Mouse (Mus musculus): Measurements from ENCODE around the gene Pex26. TPM values are rescaled to one million over a fixed set of nuclear protein-coding genes. Genes with fewer than 3 reads are reported as not detected.

Gene Pex26
- polyA plus RNA-seq, 1 experiment from 2014 or later, result 14.2 TPM

- no peak for ATAC-seq (replicated peaks)
- 75% methylated on average over 4 of the region's 4 CpGs for WGBS
- no peak overlapping the region for H3K4me2 ChIP-seq (replicated peaks)
These were observed 42.6 kb downstream of the Pex26 start for GRCm38 (mm10) chr6:121226043-121226442.

DNA sequence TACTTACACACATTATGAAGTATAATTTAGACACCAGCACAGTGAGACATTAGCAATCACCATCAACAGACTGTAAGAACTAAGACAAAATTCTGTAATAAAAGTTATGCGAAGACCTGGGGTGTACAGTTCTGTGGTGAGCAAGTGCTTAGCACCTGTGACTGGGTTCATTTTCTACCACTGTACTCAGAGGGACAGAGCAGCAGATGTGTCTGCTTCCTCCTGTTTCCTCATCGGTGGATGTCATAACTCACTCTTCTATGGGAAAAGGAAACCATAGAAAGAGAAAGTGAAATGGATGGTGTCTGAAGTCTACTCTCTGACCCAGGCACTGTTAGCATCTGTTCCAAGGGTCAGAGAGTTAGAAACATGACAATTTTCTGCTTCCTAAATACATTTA, 43.3 kb downstream of the Pex26 start:
- Histone ChIP-seq H3K4me3 (no peak overlapping the region), H3K27me3 (no peaks in the 10 kb centered on the region), H3K9ac (replicated peaks) (no peak overlapping the region), H3K27ac (replicated peaks) (no peak overlapping the region), H3K9me3 (no peaks in the 10 kb centered on the region), H3K4me1 (no peaks in the 10 kb centered on the region), H3K4me2 (replicated peaks) (no peak overlapping the region), H3K36me3 (no peaks in the 10 kb centered on the region)
- no peak for ATAC-seq (replicated peaks)
- 95% methylated on average over 2 of the region's 2 CpGs for WGBS

More at GRCm38 (mm10) chr6:121226043-121226442, 42.6 kb downstream of the Pex26 start:
- no peak overlapping the region for H3K4me3 ChIP-seq
- no peaks in the 10 kb centered on the region for H3K36me3 ChIP-seq
- no peaks in the 10 kb centered on the region for H3K27me3 ChIP-seq
- H3K4me1 ChIP-seq, result no peaks in the 10 kb centered on the region
- H3K27ac ChIP-seq (replicated peaks), result no peak overlapping the region
- H3K9ac ChIP-seq (replicated peaks), result no peak overlapping the region
- H3K9me3 ChIP-seq, result no peaks in the 10 kb centered on the region

DNA sequence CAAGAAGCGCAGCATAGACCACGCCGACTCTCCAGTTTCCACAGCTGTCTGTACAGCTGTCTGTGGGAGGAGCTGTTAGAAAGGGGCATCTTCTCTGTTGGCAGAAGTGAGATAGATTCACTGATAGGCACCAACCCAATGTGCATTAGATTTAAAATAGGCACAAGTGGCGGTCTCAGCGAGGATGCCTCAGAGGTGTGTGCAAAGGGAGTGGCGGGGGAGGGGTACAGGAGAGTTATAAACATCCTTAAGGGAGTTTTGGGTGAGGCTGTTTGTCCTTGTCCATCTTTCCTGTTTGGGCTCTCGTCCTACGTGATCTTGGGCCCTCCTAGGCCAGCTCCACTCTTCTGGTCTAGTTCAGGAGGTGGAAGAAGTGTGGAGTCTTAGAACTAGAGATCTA, 45.0 kb downstream of the Pex26 start:
- Histone ChIP-seq H3K27me3 (no peaks in the 10 kb centered on the region), H3K4me3 (no peak overlapping the region), H3K9ac (replicated peaks) (no peak overlapping the region), H3K36me3 (no peaks in the 10 kb centered on the region), H3K4me1 (no peaks in the 10 kb centered on the region), H3K27ac (replicated peaks) (no peak overlapping the region), H3K4me2 (replicated peaks) (no peak overlapping the region), H3K9me3 (no peaks in the 10 kb centered on the region)
- 79% methylated on average over 8 of the region's 8 CpGs for WGBS
- no peak for ATAC-seq (replicated peaks)

DNA sequence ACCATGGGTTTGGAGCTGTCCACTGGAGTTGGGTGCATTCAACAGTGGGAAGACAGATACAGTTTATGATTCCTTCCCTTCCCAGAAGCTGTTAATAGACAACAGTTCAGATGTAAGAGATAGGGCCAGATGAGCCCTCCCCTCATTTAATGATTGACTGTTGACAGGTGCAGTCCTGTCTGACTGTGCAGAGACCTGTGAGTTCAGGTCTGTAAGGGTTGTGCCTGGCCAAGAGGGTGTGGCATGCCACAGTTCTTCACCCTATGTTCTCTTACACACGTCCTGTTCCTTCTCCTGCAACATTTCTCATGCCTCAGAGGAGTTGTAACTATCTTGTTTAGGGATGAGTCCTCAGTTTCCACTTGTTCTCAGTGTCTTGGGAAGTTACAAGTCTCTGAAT, 49.2 kb downstream of the Pex26 start:
- ATAC-seq (replicated peaks), result no peak
- WGBS, result 59% methylated on average over 1 of the region's 1 CpGs
- no peak overlapping the region for H3K4me2 ChIP-seq (replicated peaks)
- H3K27me3 ChIP-seq, result no peaks in the 10 kb centered on the region
- H3K4me1 ChIP-seq, result no peaks in the 10 kb centered on the region
- no peaks in the 10 kb centered on the region for H3K9me3 ChIP-seq
- no peak overlapping the region for H3K4me3 ChIP-seq
- H3K27ac ChIP-seq (replicated peaks), result no peak overlapping the region
- no peak overlapping the region for H3K9ac ChIP-seq (replicated peaks)
- no peaks in the 10 kb centered on the region for H3K36me3 ChIP-seq

DNA sequence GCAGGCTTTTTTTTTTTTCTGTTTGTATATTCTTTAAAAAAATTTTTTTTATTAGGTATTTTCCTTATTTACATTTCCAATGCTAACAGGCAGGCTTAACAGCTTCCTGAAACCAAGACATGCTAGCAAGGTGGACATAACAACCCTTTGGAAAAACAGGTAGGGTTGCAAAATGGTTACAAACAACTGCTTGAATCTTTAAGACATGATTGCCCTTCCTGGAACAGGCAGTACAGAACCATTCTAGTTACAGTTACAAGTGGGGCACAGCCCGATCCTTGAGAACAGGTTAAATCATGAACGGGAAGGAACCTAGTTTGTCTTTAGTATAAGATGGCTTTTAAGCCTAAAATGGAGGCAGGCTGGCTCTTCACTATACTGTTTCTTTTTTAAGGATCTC, 52.9 kb downstream of the Pex26 start:
- Histone ChIP-seq H3K4me2 (replicated peaks) (no peak overlapping the region), H3K9me3 (no peaks in the 10 kb centered on the region), H3K36me3 (no peaks in the 10 kb centered on the region), H3K9ac (replicated peaks) (no peak overlapping the region), H3K4me3 (no peak overlapping the region), H3K27me3 (no peaks in the 10 kb centered on the region), H3K4me1 (no peaks in the 10 kb centered on the region), H3K27ac (replicated peaks) (no peak overlapping the region)
- ATAC-seq (replicated peaks), result no peak
- 91% methylated on average over 2 of the region's 2 CpGs for WGBS

GRCm38 (mm10) chr6:121238209-121238608, 54.7 kb downstream of the Pex26 start:
- Histone ChIP-seq H3K9me3 (no peaks in the 10 kb centered on the region), H3K9ac (replicated peaks) (no peak overlapping the region), H3K4me1 (no peaks in the 10 kb centered on the region), H3K27me3 (no peaks in the 10 kb centered on the region), H3K4me2 (replicated peaks) (no peak overlapping the region), H3K4me3 (no peak overlapping the region), H3K27ac (replicated peaks) (no peak overlapping the region), H3K36me3 (no peaks in the 10 kb centered on the region)
- 94% methylated on average over 4 of the region's 4 CpGs for WGBS
- ATAC-seq (replicated peaks), result no peak

GRCm38 (mm10) chr6:121241780-121242179, 58.3 kb downstream of the Pex26 start:
- no peak overlapping the region for H3K9ac ChIP-seq (replicated peaks)
- no peak overlapping the region for H3K4me3 ChIP-seq
- H3K4me2 ChIP-seq (replicated peaks), result no peak overlapping the region
- no peaks in the 10 kb centered on the region for H3K27me3 ChIP-seq
- 89% methylated on average over 2 of the region's 2 CpGs for WGBS
- peaks cover 9% of the 10 kb centered on the region; the same call in 1 of the 2 replicates for H3K4me1 ChIP-seq
- no peak for ATAC-seq (replicated peaks)
- H3K27ac ChIP-seq (replicated peaks), result no peak overlapping the region
- H3K9me3 ChIP-seq, result no peaks in the 10 kb centered on the region
- H3K36me3 ChIP-seq, result no peaks in the 10 kb centered on the region

- WGBS, result 77% methylated on average over 10 of the region's 10 CpGs
- Histone ChIP-seq H3K27me3 (no peaks in the 10 kb centered on the region), H3K9ac (replicated peaks) (no peak overlapping the region), H3K4me3 (no peak overlapping the region), H3K9me3 (no peaks in the 10 kb centered on the region), H3K4me1 (peaks cover 9% of the 10 kb centered on the region; the same call in 1 of the 2 replicates), H3K27ac (replicated peaks) (no peak overlapping the region), H3K4me2 (replicated peaks) (no peak overlapping the region), H3K36me3 (no peaks in the 10 kb centered on the region)
- ATAC-seq (replicated peaks), result no peak
These were observed 59.7 kb downstream of the Pex26 start for GRCm38 (mm10) chr6:121243161-121243560.

- Histone ChIP-seq H3K36me3 (no peaks in the 10 kb centered on the region), H3K4me2 (replicated peaks) (peak within 1 kb of the TSS; percentile 81), H3K27ac (replicated peaks) (no peak within 1 kb of the TSS), H3K4me1 (peaks cover 9% of the 10 kb centered on the region; the same call in 1 of the 2 replicates), H3K9me3 (no peaks in the 10 kb centered on the region), H3K9ac (replicated peaks) (peak within 1 kb of the TSS; percentile 47), H3K4me3 (peak within 1 kb of the TSS; percentile 53), H3K27me3 (no peaks in the 10 kb centered on the region)
- WGBS, result 10% methylated on average over 35 of the region's 35 CpGs
- peak; percentile 97 for ATAC-seq (replicated peaks)
These were observed 61.9 kb downstream of the Pex26 start, which contains the start of gene Usp18 for GRCm38 (mm10) chr6:121245127-121246036. Gene Usp18 (plus strand): TSS chr6:121245906.

DNA sequence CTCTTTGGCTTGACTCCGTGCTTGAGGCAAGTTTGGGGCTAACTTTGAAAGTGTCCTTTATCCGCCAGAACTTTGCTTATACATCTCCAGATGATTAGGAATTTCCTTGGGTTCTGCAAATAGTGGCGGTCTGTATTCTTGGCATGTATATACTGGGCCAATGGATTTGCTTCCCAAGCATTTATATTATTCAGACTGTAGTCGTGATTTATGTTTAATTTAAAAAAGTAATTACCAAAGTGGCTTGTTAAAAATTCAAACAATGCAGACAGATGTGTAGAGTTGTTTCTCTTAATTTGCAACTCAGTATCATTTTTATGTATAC, 62.5 kb downstream of the Pex26 start:
- 8% methylated on average over 4 of the region's 4 CpGs for WGBS
- H3K4me3 ChIP-seq, result peak overlapping the region; percentile 53
- peak overlapping the region; percentile 47 for H3K9ac ChIP-seq (replicated peaks)
- peaks cover 9% of the 10 kb centered on the region; the same call in 1 of the 2 replicates for H3K4me1 ChIP-seq
- no peaks in the 10 kb centered on the region for H3K9me3 ChIP-seq
- ATAC-seq (replicated peaks), result peak; percentile 38; the same call in 1 of the 2 replicates
- no peak overlapping the region for H3K27ac ChIP-seq (replicated peaks)
- no peaks in the 10 kb centered on the region for H3K27me3 ChIP-seq
- no peaks in the 10 kb centered on the region for H3K36me3 ChIP-seq
- peak overlapping the region; percentile 81 for H3K4me2 ChIP-seq (replicated peaks)

Data from forebrain, embryonic 15.5 days (tissue).